12 mouse cellular contexts compared by ENCODE assay signal in genomic region chr3:106021840-106022239, GRCm38 (mm10). TPM values are rescaled to one million over a fixed set of nuclear protein-coding genes. Genes with fewer than 3 reads are reported as not detected.
DNase-seq lines count a peak whose midpoint lies in the region; ATAC-seq and TF ChIP-seq lines count a peak whose summit lies in the region.
"Had no signal": no experiment of that assay in that cellular context is flagged by ENCODE, and none has a peak within 500 bp of the region (broad histone marks: within the 10 kb centered on the region; RNA-seq: fewer than 3 reads in every experiment).

No protein-coding gene starts in this region.

- H3K27ac ChIP-seq in intestine, postnatal 0 days (ENCODE audit: low read depth, low read length) = no peak overlapping the region
- no peak overlapping the region for H3K27ac ChIP-seq in intestine, embryonic 15.5 days
- H3K27ac ChIP-seq in midbrain, postnatal 0 days (ENCODE audit: low read depth, low read length) = no peak overlapping the region
- H3K27ac ChIP-seq in midbrain, embryonic 10.5 days (replicated peaks) = no peak overlapping the region
- H3K27ac ChIP-seq: neural tube, embryonic 15.5 days had no signal

- H3K27me3 ChIP-seq in intestine, postnatal 0 days (replicated peaks; ENCODE audit: control insufficient read depth, insufficient read depth, low read length) = no peaks in the 10 kb centered on the region
- H3K27me3 ChIP-seq in intestine, embryonic 15.5 days (replicated peaks) = no peaks in the 10 kb centered on the region
- no peaks in the 10 kb centered on the region for H3K27me3 ChIP-seq in midbrain, postnatal 0 days (ENCODE audit: insufficient read depth, low read length)
- no peaks in the 10 kb centered on the region for H3K27me3 ChIP-seq in midbrain, embryonic 10.5 days (ENCODE audit: low read depth, poor library complexity, severe bottlenecking)
- H3K27me3 ChIP-seq: neural tube, embryonic 15.5 days had no signal

- TF ChIP-seq CTCF in intestine, postnatal 0 days (IDR thresholded peaks at IDR 0.05; ENCODE audit: low read depth) = peak; percentile 55
- TF ChIP-seq CTCF in midbrain, postnatal 0 days (IDR thresholded peaks at IDR 0.05) = peak; percentile 78

- H3K4me1 ChIP-seq in intestine, postnatal 0 days (replicated peaks; ENCODE audit: control insufficient read depth, insufficient read depth, low read length) = no peaks in the 10 kb centered on the region
- no peaks in the 10 kb centered on the region for H3K4me1 ChIP-seq in intestine, embryonic 15.5 days (replicated peaks)
- H3K4me1 ChIP-seq in midbrain, postnatal 0 days (ENCODE audit: insufficient read depth, low read length) = no peaks in the 10 kb centered on the region
- H3K4me1 ChIP-seq in midbrain, embryonic 10.5 days = no peaks in the 10 kb centered on the region
- H3K4me1 ChIP-seq: neural tube, embryonic 15.5 days had no signal

- DNase-seq in midbrain, postnatal 0 days (ENCODE audit: low spot score) = peak; percentile 29
- no peak for DNase-seq in midbrain, embryonic 10.5 days (ENCODE audit: low spot score)
- DNase-seq in cerebellum, postnatal 10 days = peak; percentile 32 to 49
- no peak for DNase-seq in adrenal gland, adult 18-20 months (ENCODE audit: low spot score in 2 of 2)

- no peaks in the 10 kb centered on the region for H3K36me3 ChIP-seq in intestine, postnatal 0 days (ENCODE audit: control insufficient read depth, insufficient read depth)
- H3K36me3 ChIP-seq in intestine, embryonic 15.5 days = no peaks in the 10 kb centered on the region
- no peaks in the 10 kb centered on the region for H3K36me3 ChIP-seq in midbrain, postnatal 0 days (ENCODE audit: insufficient read depth, low read length)
- H3K36me3 ChIP-seq in midbrain, embryonic 10.5 days = no peaks in the 10 kb centered on the region
- H3K36me3 ChIP-seq: neural tube, embryonic 15.5 days had no signal

- no peak overlapping the region for H3K9ac ChIP-seq in intestine, postnatal 0 days (ENCODE audit: low read depth, low read length)
- H3K9ac ChIP-seq in intestine, embryonic 15.5 days = no peak overlapping the region
- H3K9ac ChIP-seq in midbrain, postnatal 0 days (replicated peaks; ENCODE audit: low read length, poor library complexity, severe bottlenecking) = no peak overlapping the region
- H3K9ac ChIP-seq: neural tube, embryonic 15.5 days had no signal

- no peak overlapping the region for H3K4me3 ChIP-seq in intestine, postnatal 0 days (ENCODE audit: low read depth, low read length)
- no peak overlapping the region for H3K4me3 ChIP-seq in intestine, embryonic 15.5 days (replicated peaks)
- H3K4me3 ChIP-seq in midbrain, postnatal 0 days (ENCODE audit: low read depth, low read length) = no peak overlapping the region
- no peak overlapping the region for H3K4me3 ChIP-seq in midbrain, embryonic 10.5 days
- H3K4me3 ChIP-seq: erythroblast, embryonic 14.5 days; neural tube, embryonic 15.5 days had no signal

- no peak for ATAC-seq in intestine, postnatal 0 days
- ATAC-seq in intestine, embryonic 15.5 days = no peak
- ATAC-seq in midbrain, postnatal 0 days (ENCODE audit: low FRiP score) = no peak
- ATAC-seq in granulocyte monocyte progenitor cell, adult 5-6 weeks (replicated peaks; ENCODE audit: poor library complexity, severe bottlenecking) = no peak

- no peak overlapping the region for H3K4me2 ChIP-seq in intestine, postnatal 0 days (replicated peaks; ENCODE audit: low read depth)
- H3K4me2 ChIP-seq in intestine, embryonic 15.5 days (replicated peaks) = no peak overlapping the region
- H3K4me2 ChIP-seq in midbrain, postnatal 0 days (ENCODE audit: low read depth, low read length, poor library complexity, severe bottlenecking) = no peak overlapping the region
- H3K4me2 ChIP-seq: neural tube, embryonic 15.5 days had no signal

- no peaks in the 10 kb centered on the region for H3K9me3 ChIP-seq in intestine, postnatal 0 days (ENCODE audit: control insufficient read depth)
- H3K9me3 ChIP-seq in intestine, embryonic 15.5 days = no peaks in the 10 kb centered on the region
- no peaks in the 10 kb centered on the region for H3K9me3 ChIP-seq in midbrain, postnatal 0 days (ENCODE audit: low read length)
- H3K9me3 ChIP-seq in midbrain, embryonic 10.5 days (replicated peaks) = no peaks in the 10 kb centered on the region
- H3K9me3 ChIP-seq: neural tube, embryonic 15.5 days had no signal

RNA-seq across cellular contexts. Expression of gene Pifo, which starts 7.4 kb away (rescaled TPM):
- not detected in 2 replicates for polyA plus RNA-seq in intestine, postnatal 0 days (2015; fragmentation: Nextera tagmentation; extraction: Ambion mirVana)
- not detected in 2 replicates for polyA plus RNA-seq in intestine, embryonic 15.5 days (2015; fragmentation: Nextera tagmentation; extraction: Ambion mirVana)
- total RNA-seq in midbrain, postnatal 0 days (2014; rRNA removed) = 2.5 and 5.3 TPM in 2 replicates
- 5.6 and 7.3 TPM in 2 replicates for polyA plus RNA-seq in midbrain, postnatal 0 days (2015; fragmentation: Nextera tagmentation; extraction: Ambion mirVana)
- 0.91 TPM in 1 of 2 replicates, not detected in the other for polyA plus RNA-seq in midbrain, embryonic 10.5 days (2016; fragmentation: Nextera tagmentation; extraction: Ambion mirVana)
- not detected for total RNA-seq in adrenal gland, adult 18-20 months (2021)
- total RNA-seq in granulocyte monocyte progenitor cell, adult 5-6 weeks (2014; fragmentation: Nextera tagmentation) = not detected in 2 replicates
- total RNA-seq in granulocyte monocyte progenitor cell, adult 5-6 weeks (2017) = not detected in 2 replicates
- polyA plus RNA-seq: erythroblast, embryonic 14.5 days; intestine, embryonic 14.5 days; limb, embryonic 11.5 days; urinary bladder, adult 2 months had no signal

RNA-seq across cellular contexts. Expression of gene Chil5, which starts 10.8 kb away (rescaled TPM):
- 0.16 TPM in 1 of 2 replicates, not detected in the other for polyA plus RNA-seq in intestine, postnatal 0 days (2015; fragmentation: Nextera tagmentation; extraction: Ambion mirVana)
- 0.25 TPM in 1 of 2 replicates, not detected in the other for polyA plus RNA-seq in intestine, embryonic 15.5 days (2015; fragmentation: Nextera tagmentation; extraction: Ambion mirVana)
- total RNA-seq in midbrain, postnatal 0 days (2014; rRNA removed) = not detected in 2 replicates
- polyA plus RNA-seq in midbrain, postnatal 0 days (2015; fragmentation: Nextera tagmentation; extraction: Ambion mirVana) = not detected in 2 replicates
- polyA plus RNA-seq in midbrain, embryonic 10.5 days (2016; fragmentation: Nextera tagmentation; extraction: Ambion mirVana) = not detected in 2 replicates
- not detected for total RNA-seq in adrenal gland, adult 18-20 months (2021)
- not detected in 2 replicates for total RNA-seq in granulocyte monocyte progenitor cell, adult 5-6 weeks (2014; fragmentation: Nextera tagmentation)
- total RNA-seq in granulocyte monocyte progenitor cell, adult 5-6 weeks (2017) = 1.6 TPM in 1 of 2 replicates, not detected in the other
- polyA plus RNA-seq: erythroblast, embryonic 14.5 days; intestine, embryonic 14.5 days; limb, embryonic 11.5 days; neural tube, embryonic 15.5 days had no signal

RNA-seq across cellular contexts. Expression of gene Ovgp1, which starts 48.3 kb away (rescaled TPM):
- 0.20 and 0.31 TPM in 2 replicates for polyA plus RNA-seq in intestine, postnatal 0 days (2015; fragmentation: Nextera tagmentation; extraction: Ambion mirVana)
- polyA plus RNA-seq in intestine, embryonic 15.5 days (2015; fragmentation: Nextera tagmentation; extraction: Ambion mirVana) = 0.67 and 0.97 TPM in 2 replicates
- 4.8 and 6.8 TPM in 2 replicates for total RNA-seq in midbrain, postnatal 0 days (2014; rRNA removed)
- 4.8 and 7.6 TPM in 2 replicates for polyA plus RNA-seq in midbrain, postnatal 0 days (2015; fragmentation: Nextera tagmentation; extraction: Ambion mirVana)
- polyA plus RNA-seq in midbrain, embryonic 10.5 days (2016; fragmentation: Nextera tagmentation; extraction: Ambion mirVana) = 1.3 and 2.0 TPM in 2 replicates
- under 1 TPM; 0.48 to 0.93 TPM for total RNA-seq in adrenal gland, adult 18-20 months (2021)
- 4.6 and 10.2 TPM in 2 replicates for total RNA-seq in granulocyte monocyte progenitor cell, adult 5-6 weeks (2014; fragmentation: Nextera tagmentation)
- total RNA-seq in granulocyte monocyte progenitor cell, adult 5-6 weeks (2017) = 0.78 and 0.88 TPM in 2 replicates
- polyA plus RNA-seq: erythroblast, embryonic 14.5 days had no signal

Comparison
In these comparisons a context has a peak if more than half of its experiments do, and no peak if none do; other contexts are left out.
1. DNase-seq: peak in midbrain, postnatal 0 days (single experiment) and cerebellum, postnatal 10 days (2 of 2); none in midbrain, embryonic 10.5 days (single experiment) and adrenal gland, adult 18-20 months (0 of 2).